Mouse (Mus musculus) CD4-positive, CD25-positive, alpha-beta regulatory T cell, adult 4 months (primary cell): ENCODE data around the gene Dennd6b. TPM values are rescaled to one million over a fixed set of nuclear protein-coding genes. Genes with fewer than 3 reads are reported as not detected.

Source experiments
- ATAC-seq: one replicate; pipeline ENCODE4 v1.8.0; 2017
- polyA plus RNA-seq, 2 experiments: library from polyadenylated mRNA; unstranded; fragments of 100-300 nt; shearing (Covaris generic); gene quantifications; one replicate each; pipeline ENCODE4 v1.2.1; 2017

Dennd6b gene
- polyA plus RNA-seq, 2 experiments from 2014 or later: 13.5 to 18.4 TPM

DNA sequence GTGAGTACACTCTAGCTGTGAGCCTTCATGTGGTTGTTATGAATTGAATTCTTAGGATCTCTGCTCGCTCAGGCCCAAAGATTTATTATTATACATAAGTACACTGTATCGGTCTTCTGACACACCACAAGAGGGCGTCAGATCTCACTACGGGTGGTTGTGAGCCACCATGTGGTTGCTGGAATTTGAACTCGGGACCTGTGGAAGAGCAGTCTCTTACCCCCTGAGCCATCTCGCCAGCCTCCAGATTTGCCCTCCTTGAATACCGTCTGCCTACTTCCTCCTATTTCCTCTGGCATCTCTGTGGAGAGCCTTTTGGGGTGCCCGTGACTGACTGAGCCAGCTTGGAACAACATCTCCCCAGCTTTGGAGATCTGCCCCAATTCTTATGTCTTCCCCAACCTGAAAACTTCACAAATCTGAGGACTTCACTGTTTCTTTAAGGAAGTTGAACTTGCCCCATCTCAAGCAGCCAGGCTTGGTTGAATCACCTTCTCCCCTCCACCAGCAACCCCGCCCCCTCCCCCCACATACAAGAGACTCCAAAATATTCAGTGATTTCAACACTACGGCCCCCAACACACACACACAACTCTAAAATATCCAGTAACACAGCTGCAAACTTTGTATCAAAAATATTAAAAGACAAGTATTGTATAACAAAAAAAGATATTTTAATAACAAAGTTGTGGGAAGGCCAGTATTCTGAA, 14.6 kb downstream of the Dennd6b start:
- no peak for ATAC-seq

DNA sequence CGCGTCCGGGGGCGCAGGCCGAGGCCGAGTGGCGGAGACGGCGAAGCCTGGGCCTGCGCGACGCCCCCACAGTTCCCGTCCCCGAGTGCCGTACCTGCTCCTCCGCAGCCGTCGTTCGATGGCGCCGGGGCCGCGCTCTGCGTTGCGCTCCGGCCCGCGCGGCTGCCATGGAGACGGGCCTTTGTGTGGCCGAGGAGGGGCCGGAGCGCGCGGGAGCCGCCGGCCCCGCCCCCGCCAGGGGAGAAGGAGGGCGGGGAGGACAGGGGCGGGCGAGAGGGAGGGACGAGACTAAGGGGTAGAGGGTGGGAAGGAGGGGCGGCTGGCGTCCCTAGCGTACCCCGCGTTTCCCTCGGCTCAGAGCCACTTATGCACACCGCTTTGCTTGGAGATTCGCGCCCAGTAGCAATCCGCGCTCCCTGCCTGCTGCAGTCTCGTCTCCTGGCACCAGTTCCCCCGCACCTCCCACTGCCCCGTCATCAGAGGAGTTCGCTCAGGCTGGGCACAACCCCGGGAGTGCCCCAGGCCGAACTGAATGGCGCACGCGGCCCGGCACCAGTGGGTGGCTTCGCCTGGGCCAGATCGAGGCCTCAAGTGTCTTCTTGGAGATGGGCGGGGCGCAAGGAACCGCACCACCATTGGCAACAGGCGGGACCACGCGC, 15.6 kb downstream of the Dennd6b start, which contains the start of gene Plxnb2:
Gene Plxnb2 (minus strand): TSS at position 218 of the 659 bp plus-strand sequence.
- ATAC-seq: no peak

DNA sequence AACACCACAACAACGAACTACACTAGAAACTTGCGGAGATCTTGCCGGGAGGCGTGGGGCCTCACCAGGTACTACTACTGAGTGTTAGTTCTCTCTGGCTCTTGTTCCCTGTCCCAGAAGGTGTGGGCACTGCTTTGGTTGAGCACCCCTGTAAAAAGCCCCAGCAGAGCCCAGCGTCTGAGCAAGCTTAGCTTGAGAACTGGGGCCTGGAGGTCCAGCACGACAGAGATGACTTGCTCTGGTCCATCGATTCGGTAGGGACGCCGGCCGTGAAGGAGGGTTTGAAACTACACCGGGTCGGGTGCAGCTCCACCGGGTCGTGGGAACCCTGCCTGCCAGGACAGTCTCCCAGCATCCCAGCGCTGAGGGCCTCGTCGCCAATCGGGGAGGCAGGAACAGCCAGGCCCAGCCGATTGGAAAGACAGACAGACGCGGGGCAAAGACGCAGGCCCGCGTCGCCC, 16.2 kb downstream of the Dennd6b start:
- no peak for ATAC-seq

DNA sequence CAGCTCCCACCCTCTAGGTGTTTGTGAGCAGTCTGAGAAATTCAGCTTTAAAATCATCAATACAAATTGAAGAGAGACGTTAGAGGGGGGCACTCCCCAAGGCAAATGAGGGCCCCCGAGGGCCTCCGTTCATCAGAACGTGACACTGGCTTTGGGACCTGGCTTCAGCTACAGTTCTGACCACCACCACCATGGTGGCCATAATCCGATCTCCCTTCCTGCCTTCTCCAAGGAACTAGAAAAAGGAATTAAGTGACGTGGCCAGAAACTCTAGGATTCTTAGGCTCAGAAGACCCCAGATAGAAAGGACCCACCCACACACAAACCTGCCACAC, 16.7 kb downstream of the Dennd6b start:
- no peak for ATAC-seq

DNA sequence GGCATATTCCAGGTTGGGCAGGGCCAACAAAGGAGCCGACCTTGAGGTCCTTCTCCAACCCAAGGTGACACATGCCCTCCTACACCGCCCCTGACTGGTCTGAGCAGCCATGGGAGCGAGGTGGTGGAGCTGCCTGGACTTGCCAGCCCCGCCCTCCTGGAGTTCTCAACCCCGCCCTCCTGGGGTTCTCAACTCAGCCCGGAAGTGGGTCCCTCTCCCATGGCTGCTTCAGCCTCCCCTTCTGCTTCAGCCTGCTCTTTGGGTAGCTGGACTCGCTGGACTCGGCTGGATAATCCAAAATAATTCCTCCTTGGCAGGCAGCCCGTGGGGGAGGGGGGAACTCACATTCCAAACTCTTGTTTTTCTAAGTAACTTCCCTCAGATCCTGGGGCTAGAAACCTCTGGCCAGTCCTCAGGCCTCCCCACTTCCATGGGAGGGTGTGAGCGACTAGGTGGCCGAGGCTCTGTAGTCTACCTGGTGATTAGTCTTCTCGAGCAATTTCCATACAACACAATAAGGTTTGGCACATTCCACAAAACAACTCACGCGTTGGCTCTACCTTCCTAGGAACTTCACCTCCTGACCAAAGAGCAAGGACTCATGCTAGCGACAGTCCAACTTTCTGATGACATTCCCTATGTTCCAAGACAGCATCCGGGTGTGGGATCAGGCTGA, 17.2 kb downstream of the Dennd6b start:
- no peak for ATAC-seq

DNA sequence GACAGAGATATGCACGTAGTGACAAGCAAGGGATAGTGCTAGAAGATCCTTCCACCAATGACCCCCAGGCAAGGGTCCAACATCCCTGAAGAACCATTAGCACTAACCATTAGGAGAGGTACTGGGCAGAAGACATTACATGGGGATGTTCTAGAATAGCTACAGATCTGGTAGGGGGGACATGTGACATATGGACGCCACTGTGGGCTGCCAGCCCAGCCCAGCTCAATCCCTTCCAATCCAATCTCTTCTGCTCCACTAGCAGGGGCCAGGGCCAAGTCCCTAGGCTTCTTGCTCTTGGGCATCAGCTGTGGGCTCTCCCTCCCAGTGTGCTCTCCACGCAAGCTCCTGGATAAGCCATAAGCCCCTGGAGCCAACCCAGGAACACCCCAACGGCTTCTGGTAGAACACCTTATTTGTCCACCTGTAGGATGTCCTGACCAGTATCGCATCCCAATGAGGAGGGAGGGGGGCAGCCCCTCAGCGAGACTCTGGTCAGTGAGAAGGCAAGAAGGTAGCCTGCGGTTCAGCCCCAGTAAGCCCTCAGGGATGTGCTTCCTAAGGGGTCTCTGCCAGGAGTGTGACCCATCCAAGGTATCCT, 17.9 kb downstream of the Dennd6b start:
- no peak for ATAC-seq

DNA sequence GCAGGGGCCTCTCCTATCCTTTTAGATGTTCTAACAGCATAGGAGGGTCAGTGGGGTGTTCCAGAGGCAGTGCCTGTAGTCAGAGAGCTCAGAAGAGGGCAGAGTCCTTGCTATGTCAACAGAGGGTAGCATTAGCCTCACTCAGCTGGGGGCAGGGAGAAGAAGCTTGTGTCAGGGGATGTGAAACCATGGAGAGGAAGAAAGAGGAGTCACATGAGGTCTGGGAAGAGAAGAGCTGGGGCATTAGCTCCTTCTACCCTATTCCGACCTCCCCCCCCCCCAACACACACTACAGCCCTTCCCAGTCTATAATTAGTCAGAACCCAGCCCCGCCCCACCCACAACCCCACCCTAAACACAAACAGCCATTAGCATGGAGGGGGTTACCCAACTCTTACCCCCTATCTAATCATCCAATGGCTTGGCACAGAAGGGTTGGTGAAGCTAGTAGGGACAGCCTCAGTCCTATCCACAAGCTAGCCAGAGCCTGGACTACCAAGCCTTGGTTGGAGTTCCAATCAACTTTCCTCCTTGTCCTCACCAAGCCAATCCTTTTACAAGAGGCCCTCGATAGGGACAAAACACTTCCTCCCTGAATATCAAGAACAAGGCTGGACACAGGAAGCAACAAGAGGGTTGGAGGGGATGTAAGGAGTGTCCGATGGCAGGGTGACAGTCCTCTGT, 18.6 kb downstream of the Dennd6b start:
- no peak for ATAC-seq

DNA sequence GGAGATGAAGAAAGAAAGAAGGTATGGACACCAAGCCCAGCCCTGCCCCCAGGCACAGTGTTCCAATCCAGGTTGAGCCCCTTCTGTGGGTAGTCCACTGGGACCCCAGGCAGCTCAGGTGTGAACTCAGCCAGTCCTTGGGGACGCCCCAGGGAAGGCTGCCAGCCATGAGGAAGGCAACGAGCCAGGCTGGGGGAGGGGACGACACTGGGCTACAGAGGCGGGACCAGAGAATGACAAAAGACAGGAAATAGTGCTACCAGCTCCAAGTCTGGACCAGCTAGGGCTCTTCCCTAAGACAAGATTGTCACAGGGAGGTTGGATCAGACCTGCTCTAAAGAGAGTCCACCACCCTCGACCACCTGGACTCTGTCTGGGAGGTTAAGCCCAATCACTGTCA, 19.2 kb downstream of the Dennd6b start:
- ATAC-seq: no peak

DNA sequence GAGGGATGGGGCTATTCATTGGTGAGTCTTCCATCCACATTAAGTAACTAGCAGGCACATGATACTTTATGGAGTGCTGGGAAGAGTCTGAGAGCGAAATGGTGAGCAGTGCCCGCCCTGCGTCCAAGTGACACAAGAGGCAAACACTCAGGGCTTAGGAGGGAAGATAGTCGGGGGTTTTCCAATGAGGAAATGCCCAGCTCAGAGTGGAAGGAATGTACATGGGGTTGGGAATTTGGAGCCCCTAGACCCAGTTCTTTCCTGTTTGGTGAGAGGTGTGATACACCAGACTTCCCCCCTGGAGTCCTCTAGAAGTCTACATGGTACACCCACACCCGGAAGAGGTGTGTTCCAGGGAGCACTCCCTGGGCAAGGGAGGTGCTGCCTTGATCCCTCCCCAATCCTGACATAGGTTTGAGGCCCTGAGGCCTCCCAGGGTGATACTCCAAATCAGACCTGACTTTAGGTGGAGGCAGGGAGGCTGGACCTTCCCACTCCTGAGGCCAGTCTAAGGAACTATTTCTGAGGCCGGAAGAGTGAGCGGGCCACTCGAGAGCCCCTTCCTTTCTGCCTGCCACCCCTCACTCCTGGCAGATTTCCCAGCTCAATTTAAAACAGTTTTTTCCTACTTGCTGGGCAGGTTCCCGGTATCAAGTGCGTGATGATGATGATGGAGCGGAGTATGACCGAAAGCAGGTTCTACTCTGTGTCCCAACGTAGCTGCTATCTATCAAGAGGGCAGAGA, 20.7 kb downstream of the Dennd6b start:
- ATAC-seq: no peak

DNA sequence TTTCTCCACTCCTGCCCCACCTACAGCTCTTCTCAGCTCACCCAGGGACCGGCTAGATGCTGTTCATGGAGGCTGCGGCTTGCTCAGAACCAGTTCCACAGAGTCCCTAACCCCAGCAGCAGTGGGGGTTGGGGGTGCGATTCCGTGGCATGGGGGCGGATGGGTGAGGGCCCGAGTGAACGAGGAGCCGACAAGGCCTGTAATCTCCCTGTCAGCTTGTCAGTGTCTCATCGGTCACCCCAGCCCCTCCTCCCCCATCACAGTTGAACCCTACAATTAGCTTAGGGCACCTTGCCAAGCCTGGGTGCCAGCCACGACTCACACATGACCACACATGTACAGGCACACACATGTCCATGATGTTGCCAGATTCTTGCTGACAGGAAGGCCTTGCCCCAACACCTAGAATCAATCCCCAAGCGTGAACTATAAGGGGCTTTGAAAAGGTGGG, 21.4 kb downstream of the Dennd6b start:
- no peak for ATAC-seq

DNA sequence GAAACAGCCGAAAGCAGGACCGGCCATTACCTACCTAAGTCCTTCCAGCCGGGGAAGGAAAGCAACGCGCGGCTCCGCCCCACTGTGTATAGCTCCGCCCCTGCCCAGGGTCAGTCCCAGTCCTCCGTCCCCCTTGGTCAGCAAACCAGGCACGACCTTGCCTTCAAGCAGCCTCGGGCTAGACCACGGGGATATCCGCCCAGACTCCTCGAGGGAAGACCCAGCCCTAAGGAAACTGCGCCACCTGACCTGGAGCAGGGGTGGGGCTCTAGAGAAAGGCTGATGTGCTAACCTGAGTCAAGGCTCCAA, 22.4 kb downstream of the Dennd6b start:
- ATAC-seq: no peak

DNA sequence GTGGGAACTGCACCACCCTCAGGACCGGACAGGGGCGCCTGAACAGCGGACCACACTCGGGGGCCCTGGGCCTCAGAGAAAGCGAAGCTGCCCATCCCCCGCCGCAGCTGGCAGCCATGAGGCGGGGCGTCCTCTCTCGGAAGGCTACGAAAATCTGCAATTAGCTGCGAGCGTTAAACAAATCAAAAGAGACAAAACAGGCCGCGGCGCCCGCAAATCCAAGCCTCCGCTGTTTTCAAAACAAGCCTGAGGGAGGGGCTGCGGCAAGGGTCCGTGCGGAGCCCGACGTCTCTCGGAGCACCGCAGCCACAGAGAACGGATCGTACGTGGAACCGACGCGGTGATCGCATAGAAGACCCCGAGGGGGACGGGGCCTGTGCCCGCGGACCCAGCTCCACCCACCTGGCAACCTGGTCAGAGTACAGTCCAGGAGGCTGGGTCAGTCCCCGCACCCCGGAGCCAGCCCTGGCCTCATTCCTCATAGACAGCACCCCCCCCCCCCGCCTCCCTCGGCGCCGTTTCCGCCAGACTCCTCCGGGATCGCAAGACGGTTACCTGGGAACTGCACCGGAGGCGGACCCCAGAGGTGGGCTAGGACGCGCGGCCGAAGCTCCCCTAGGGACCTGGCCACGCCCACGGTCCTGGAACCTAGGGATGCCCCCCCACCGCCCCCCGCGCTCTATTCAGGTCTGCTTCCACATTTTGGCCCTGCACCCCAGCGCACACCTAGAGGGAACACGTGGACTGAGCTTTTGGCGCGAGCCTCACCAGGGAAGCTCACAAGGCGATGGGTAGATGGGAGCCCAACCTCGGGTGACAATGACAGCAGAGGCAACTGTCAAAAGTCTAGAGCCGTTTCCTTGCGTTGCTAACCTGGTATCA, 23.0 kb downstream of the Dennd6b start:
- ATAC-seq: peak; percentile 70

DNA sequence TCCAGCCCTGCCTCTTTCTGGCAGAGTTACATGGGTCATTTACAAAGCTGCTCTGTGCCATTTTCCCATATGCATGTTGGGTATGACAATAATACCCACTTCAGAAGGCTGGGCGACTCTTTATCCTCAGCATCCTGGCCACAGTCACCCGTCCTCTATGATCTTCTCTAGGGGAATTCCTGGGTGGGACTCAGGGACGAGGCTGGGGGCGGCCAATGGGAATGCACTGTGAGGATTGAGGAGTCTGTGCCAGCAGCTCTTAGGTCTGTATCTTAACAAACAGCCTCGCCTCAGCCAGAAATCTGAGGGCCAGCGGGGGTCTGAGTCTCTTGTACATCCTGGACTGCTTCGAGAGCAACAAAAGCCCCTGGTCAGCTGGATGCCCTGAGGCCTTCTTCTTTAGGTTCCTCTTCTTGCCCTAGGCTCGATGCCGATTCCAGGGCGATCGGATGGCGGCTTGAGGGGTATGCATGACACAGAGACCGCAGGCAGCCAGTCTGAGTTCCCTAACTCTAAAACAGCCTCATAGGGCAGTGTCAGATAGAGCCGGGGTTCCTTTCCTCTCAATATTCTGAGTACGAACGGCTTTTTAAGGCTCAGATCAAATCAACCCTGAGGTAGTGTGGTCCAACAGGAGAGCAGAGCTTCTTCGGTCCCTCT, 23.9 kb downstream of the Dennd6b start:
- ATAC-seq: peak; percentile 18

DNA sequence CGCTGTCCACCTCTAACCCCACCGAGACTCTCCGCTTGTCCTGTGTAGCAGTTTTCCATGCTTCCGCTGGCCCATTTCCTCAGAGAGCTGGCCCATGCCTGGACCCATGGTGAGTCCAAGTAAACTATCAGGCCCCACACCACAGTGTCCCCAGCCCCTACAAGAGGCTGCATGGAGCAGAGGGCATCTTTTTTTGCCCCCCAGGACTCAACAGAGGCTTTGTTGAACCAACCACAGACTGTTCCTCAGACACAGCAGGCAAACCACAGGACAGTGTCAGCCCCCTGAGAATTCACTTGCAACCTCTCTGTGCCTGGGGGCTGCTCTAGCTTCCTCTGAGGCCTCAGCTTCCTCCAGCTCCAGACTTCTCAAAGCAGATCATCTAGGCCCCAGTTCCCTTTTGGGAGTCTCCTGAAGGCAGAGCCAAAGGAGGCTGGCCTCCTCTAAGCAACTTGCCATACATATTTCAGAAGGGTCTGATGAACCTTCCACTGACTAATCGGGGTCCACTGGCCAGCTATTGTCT, 24.7 kb downstream of the Dennd6b start:
- ATAC-seq: no peak

DNA sequence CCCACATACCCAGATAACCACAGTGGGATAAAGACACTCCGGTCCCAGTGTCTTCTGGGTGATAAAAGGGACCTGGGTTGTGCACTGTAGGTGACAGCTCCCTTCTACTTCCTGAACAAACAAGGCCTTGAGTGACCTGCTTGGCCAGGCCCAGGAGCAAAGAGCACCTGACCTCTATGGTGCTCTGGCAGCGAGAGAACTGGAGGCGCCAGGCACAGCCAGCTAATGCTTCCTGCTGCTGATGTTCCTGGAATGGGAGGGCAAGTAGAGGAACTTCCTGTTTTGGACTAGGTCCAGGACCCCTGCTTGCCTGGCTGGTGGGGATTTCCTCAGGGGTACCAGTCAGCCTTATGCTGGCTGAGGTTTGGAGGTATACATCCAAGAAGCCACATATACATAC, 26.2 kb downstream of the Dennd6b start:
- ATAC-seq: no peak

DNA sequence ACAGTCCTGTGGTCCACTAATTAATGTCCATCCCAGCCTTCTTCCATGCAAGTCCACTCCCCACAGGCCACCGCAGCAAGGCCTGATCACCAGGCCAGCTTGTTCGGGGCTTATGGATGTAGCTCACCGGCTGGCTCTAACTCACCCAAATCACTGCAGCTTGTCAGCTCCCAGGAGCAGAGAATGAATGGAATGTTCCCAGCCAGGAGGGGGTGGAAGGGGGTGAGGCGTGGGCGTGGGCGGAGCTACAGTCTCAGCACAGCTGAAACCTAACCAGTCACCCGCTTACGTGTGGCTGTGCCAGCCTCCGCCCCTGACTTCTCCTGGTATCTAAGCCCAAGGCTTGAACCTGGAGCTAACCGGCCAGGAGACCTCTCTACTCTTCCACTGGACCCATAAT, 26.9 kb downstream of the Dennd6b start:
- no peak for ATAC-seq

DNA sequence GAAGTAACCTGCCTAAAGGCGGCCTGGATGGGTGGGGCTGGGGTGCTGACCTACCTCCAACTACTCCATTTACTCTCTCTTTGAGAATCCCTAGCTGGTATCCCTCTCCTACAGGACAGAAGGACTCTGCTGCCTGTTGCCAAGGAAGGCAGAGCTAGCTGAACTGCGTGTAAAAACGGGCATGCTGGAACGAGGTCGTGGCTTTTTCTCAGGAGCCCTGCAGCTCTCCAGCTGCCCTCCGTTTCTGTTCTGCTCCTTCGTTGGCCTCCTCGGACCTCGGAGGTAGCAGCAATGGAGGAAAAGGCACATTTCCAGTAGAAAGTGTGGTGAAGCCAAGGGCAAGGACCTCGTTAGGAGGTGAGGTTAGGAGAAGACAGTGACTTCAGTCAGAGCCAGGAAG, 27.4 kb downstream of the Dennd6b start:
- no peak for ATAC-seq

DNA sequence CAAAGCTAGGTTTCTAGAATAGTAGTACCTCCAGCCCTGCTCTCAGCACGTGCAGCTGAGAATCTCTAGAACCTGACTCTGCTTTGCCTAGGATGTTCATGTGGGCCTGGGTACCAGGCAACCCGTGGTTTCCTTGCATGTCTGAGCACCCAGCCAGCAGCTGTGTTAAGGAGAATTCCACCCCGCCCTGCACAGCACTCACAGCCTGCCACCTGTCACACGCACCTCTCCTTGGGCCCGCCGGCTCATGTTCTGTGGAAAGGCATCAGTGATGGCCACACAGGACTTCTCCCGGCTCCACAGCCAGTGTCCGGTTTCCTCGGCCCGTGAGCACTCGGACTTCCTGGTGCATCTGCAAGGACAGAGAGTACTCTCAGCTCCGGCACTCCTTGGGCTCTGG, 30.8 kb downstream of the Dennd6b start:
- ATAC-seq: no peak

DNA sequence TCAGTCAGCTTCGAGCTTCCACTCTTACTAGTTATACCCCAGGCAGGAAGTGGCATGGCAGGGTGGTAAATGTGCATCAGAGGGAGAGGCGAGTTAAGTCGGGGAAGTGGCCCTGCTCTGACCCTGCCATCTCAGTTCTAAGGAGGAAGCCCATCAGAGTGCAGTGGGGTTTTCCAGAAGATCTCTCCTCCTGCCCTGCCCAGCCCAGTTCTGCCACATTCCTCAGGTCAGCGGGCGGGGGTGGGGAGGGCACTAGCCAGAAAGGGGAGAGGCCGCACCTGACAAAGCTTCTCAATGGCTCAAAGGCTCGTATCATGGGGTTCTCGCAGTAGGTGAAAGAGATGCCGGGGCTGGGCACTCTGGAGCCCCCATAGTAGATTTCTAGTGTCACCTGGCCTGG, 34.9 kb downstream of the Dennd6b start:
- ATAC-seq: no peak

DNA sequence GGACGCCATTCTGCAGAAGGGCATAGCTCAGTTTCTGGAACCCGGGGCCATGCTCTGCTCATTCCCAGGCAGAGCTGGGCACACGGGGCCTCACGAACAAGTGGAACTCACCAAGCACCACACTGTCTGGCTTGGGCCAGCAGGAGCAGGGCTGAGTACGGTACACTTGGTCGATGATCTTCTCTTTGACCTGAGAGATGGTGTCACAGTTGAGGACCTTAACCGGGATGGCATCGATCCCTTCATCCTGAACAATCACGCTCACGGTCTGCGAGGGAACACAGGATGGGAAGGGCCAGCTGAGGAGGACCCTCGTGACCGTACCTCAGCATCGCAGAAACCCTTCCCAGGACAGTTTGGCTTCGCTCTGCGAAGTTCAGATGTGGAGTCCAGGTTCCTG, 37.8 kb downstream of the Dennd6b start:
- ATAC-seq: no peak
